Mouse (Mus musculus) monocyte, adult 2 months (primary cell): ENCODE results near the gene Gtf2h1.
"Not testable (repeated sequence)": the region's sequence is repeated elsewhere in the genome, so short reads cannot be mapped to it uniquely, and the experiment has no call there.

Source experiments
- DNase-seq, 2 experiments: peaks; one replicate each; pipeline ENCODE4 v3.0.0; 2022; ENCODE audit warnings: low spot score in 2 of 2, low read depth in 1 of 2

Gene Gtf2h1

GRCm38 (mm10) chr7:46795287-46796205 lies at the start of gene Gtf2h1, which contains the start of gene Hps5:
TSS of gene Gtf2h1 (plus strand) at chr7:46796103.
TSS of gene Hps5 (minus strand) at chr7:46796064.
- peak; percentile 91 to 97 for DNase-seq

GRCm38 (mm10) chr7:46746381-46746780 lies 49.5 kb upstream of the Gtf2h1 start:
- no peak for DNase-seq

- DNase-seq = no peak
Measured at GRCm38 (mm10) chr7:46748459-46748858, 47.4 kb upstream of the Gtf2h1 start.

GRCm38 (mm10) chr7:46751490-46751889 lies 44.4 kb upstream of the Gtf2h1 start, which contains the start of gene Saa2:
TSS of gene Saa2 (plus strand) at chr7:46751790.
- DNase-seq = no peak

- no peak for DNase-seq
Measured at GRCm38 (mm10) chr7:46761049-46761795, 34.7 kb upstream of the Gtf2h1 start.

- no peak for DNase-seq
Measured at GRCm38 (mm10) chr7:46762601-46763000, 33.3 kb upstream of the Gtf2h1 start.

- no peak for DNase-seq
Measured at GRCm38 (mm10) chr7:46764672-46765071, 31.2 kb upstream of the Gtf2h1 start.

GRCm38 (mm10) chr7:46767371-46767770 lies 28.5 kb upstream of the Gtf2h1 start:
- no peak for DNase-seq

- DNase-seq = no peak
Measured at GRCm38 (mm10) chr7:46768451-46768850, 27.5 kb upstream of the Gtf2h1 start.

GRCm38 (mm10) chr7:46770706-46771105 lies 25.2 kb upstream of the Gtf2h1 start:
- no peak for DNase-seq

GRCm38 (mm10) chr7:46789177-46789849 lies 6.6 kb upstream of the Gtf2h1 start:
- DNase-seq = no peak

GRCm38 (mm10) chr7:46793871-46794270 lies 2.0 kb upstream of the Gtf2h1 start:
- no peak for DNase-seq

GRCm38 (mm10) chr7:46796206-46796679 lies 340 bp downstream of the Gtf2h1 start:
- no peak for DNase-seq

GRCm38 (mm10) chr7:46796779-46797178 lies 876 bp downstream of the Gtf2h1 start:
- no peak for DNase-seq

- no peak for DNase-seq
Measured at GRCm38 (mm10) chr7:46810325-46810724, 14.4 kb downstream of the Gtf2h1 start.

- no peak for DNase-seq
Measured at GRCm38 (mm10) chr7:46814012-46814411, 18.1 kb downstream of the Gtf2h1 start.

GRCm38 (mm10) chr7:46820876-46821632 lies 25.2 kb downstream of the Gtf2h1 start:
- DNase-seq = not testable (repeated sequence)

GRCm38 (mm10) chr7:46827046-46827802 lies 31.3 kb downstream of the Gtf2h1 start:
- DNase-seq = no peak

- DNase-seq = no peak
Measured at GRCm38 (mm10) chr7:46827803-46828184, 31.9 kb downstream of the Gtf2h1 start.

GRCm38 (mm10) chr7:46829911-46830310 lies 34.0 kb downstream of the Gtf2h1 start:
- no peak for DNase-seq
